Mouse (Mus musculus) forebrain, embryonic 14.5 days (tissue): ENCODE measurements around the gene Lonp2. TPM values are rescaled to one million over a fixed set of nuclear protein-coding genes. Genes with fewer than 3 reads are reported as not detected.

Source experiments
- microRNA-seq: library from miRNA; unstranded; fragments of <30 nt; microRNA quantifications from one replicate; pipeline ENCODE4, GENCODE M21; 2016
- polyA plus RNA-seq: library from polyadenylated mRNA; unstranded; fragments of >200 nt; fragmentation: Nextera tagmentation; extraction: Ambion mirVana; gene quantifications from 2 replicates; pipeline ENCODE4 v1.2.1, GENCODE M21; 2014

Gene Lonp2
- polyA plus RNA-seq, 1 experiment from 2014 or later = 85.3 TPM

Small RNAs within 50 kb of the gene (microRNA-seq; reads per million reads assigned to microRNA genes)
- not detected for gene Gm44348

Other genes with a start within 250 kb of the Lonp2 start
- 0.19 and 0.32 TPM in 2 replicates for gene Abcc12, start 43.4 kb upstream of the Lonp2 start, polyA plus RNA-seq
- gene Gm10638, start 121.7 kb downstream of the Lonp2 start, polyA plus RNA-seq = 5.8 and 6.0 TPM in 2 replicates
- 104 and 111 TPM in 2 replicates for gene Siah1a, start 121.9 kb downstream of the Lonp2 start, polyA plus RNA-seq